Mouse (Mus musculus) ES-Bruce4 (cell line): ENCODE measurements at regions not wholly inside any gene's neighbourhood (a gene's known extent, or its start where the extent isn't known, plus 50 kb on each side); places are given as distances from the start of the nearest gene placed in this dataset.

Experiments used
- CTCF ChIP-seq: IDR thresholded peaks from one replicate; pipeline ENCODE4 v1.8.1; 2011; ENCODE audit warnings: low read depth, low read length
- POLR2A ChIP-seq: IDR thresholded peaks from one replicate; pipeline ENCODE4 v1.8.1; 2011; ENCODE audit warnings: low read length; ENCODE audit not compliant: insufficient read depth

- TF ChIP-seq CTCF (no peak), POLR2A (no peak)
Measured at GRCm38 (mm10) chr12:70660388-70660787, 164.9 kb upstream of the Frmd6 start.
